ENCODE assay signal across 15 mouse cellular contexts in genomic region chr9:96956646-96957297, GRCm38 (mm10).
DNase-seq lines count a peak whose midpoint lies in the region; ATAC-seq and TF ChIP-seq lines count a peak whose summit lies in the region.
"Had no signal": no experiment of that assay in that cellular context is flagged by ENCODE, and none has a peak within 500 bp of the region (broad histone marks: within the 10 kb centered on the region; RNA-seq: fewer than 3 reads in every experiment).

No protein-coding gene starts in this region.

- H3K36me3 ChIP-seq in kidney, embryonic 16.5 days (ENCODE audit: insufficient read depth, low read length) = no peaks in the 10 kb centered on the region
- H3K36me3 ChIP-seq in limb, embryonic 10.5 days = peaks cover 22% of the 10 kb centered on the region
- no peaks in the 10 kb centered on the region for H3K36me3 ChIP-seq in lung, postnatal 0 days (ENCODE audit: insufficient read depth, low read length)
- H3K36me3 ChIP-seq: stomach, embryonic 15.5 days had no signal

- TF ChIP-seq CTCF in olfactory bulb, adult 2 months (IDR thresholded peaks at IDR 0.05; ENCODE audit: insufficient read depth, low read depth, low read length) = no peak
- no peak for TF ChIP-seq CTCF in lung, postnatal 0 days (IDR thresholded peaks at IDR 0.05)

- no peaks in the 10 kb centered on the region for H3K9me3 ChIP-seq in kidney, embryonic 16.5 days (ENCODE audit: low read length)
- no peaks in the 10 kb centered on the region for H3K9me3 ChIP-seq in limb, embryonic 10.5 days (replicated peaks)
- no peaks in the 10 kb centered on the region for H3K9me3 ChIP-seq in lung, postnatal 0 days (ENCODE audit: low read length)
- H3K9me3 ChIP-seq: neural tube, embryonic 12.5 days; stomach, embryonic 15.5 days had no signal

- H3K4me2 ChIP-seq in kidney, embryonic 16.5 days (replicated peaks; ENCODE audit: low read depth, low read length) = no peak overlapping the region
- H3K4me2 ChIP-seq in lung, postnatal 0 days (replicated peaks; ENCODE audit: low read depth, low read length) = no peak overlapping the region
- H3K4me2 ChIP-seq: liver, embryonic 11.5 days; neural tube, embryonic 12.5 days; stomach, embryonic 15.5 days had no signal

- peak; percentile 23 for DNase-seq in embryo, embryonic 11 days
- no peak for DNase-seq in embryo, embryonic 9.5 days (ENCODE audit: extremely low spot score)
- DNase-seq in kidney, adult 18-20 months = no peak
- DNase-seq in limb, embryonic 10.5 days (ENCODE audit: low spot score) = no peak
- no peak for DNase-seq in lung, postnatal 0 days (ENCODE audit: low spot score)
- no peak for DNase-seq in cerebellum, postnatal 14 days
- DNase-seq: cerebellum, postnatal 36 days; gastrocnemius, postnatal 36 days; lung, postnatal 4 days had no signal

- H3K9ac ChIP-seq in kidney, embryonic 16.5 days (replicated peaks; ENCODE audit: low read length) = no peak overlapping the region
- no peak overlapping the region for H3K9ac ChIP-seq in lung, postnatal 0 days (replicated peaks; ENCODE audit: low read depth)
- H3K9ac ChIP-seq: neural tube, embryonic 12.5 days; stomach, embryonic 15.5 days had no signal

- TF ChIP-seq EP300 in lung, postnatal 0 days (IDR thresholded peaks at IDR 0.05) = no peak

- peaks cover 75% of the 10 kb centered on the region for H3K4me1 ChIP-seq in kidney, embryonic 16.5 days (ENCODE audit: insufficient read depth, low read length)
- peaks cover 77% of the 10 kb centered on the region for H3K4me1 ChIP-seq in limb, embryonic 10.5 days
- peaks cover 55% of the 10 kb centered on the region for H3K4me1 ChIP-seq in olfactory bulb, adult 2 months (ENCODE audit: control insufficient read depth, insufficient read depth, low read length)
- no peaks in the 10 kb centered on the region for H3K4me1 ChIP-seq in lung, postnatal 0 days (ENCODE audit: insufficient read depth, low read depth, low read length)

- H3K27me3 ChIP-seq in kidney, embryonic 16.5 days (ENCODE audit: insufficient read depth, low read length) = no peaks in the 10 kb centered on the region; the same call in 1 of the 2 replicates
- no peaks in the 10 kb centered on the region for H3K27me3 ChIP-seq in limb, embryonic 10.5 days (ENCODE audit: low read depth, poor library complexity, severe bottlenecking)
- H3K27me3 ChIP-seq in lung, postnatal 0 days (replicated peaks; ENCODE audit: insufficient read depth, low read length) = no peaks in the 10 kb centered on the region
- H3K27me3 ChIP-seq: neural tube, embryonic 12.5 days; stomach, embryonic 15.5 days had no signal

- ATAC-seq in kidney, embryonic 16.5 days (ENCODE audit: low FRiP score, low TSS enrichment) = no peak
- no peak for ATAC-seq in lung, postnatal 0 days

- TF ChIP-seq POLR2A in olfactory bulb, adult 2 months (IDR thresholded peaks at IDR 0.05; ENCODE audit: insufficient read depth, low read depth, low read length) = no peak

- 35% methylated on average over 6 of the region's 6 CpGs for WGBS in kidney, embryonic 16.5 days
- WGBS in limb, embryonic 10.5 days = 53% methylated on average over 6 of the region's 6 CpGs
- WGBS in olfactory bulb, adult 2 months = 27% methylated on average over 6 of the region's 6 CpGs
- 50% methylated on average over 6 of the region's 6 CpGs for WGBS in lung, postnatal 0 days

- no peak overlapping the region for H3K4me3 ChIP-seq in kidney, embryonic 16.5 days (ENCODE audit: low read length)
- no peak overlapping the region for H3K4me3 ChIP-seq in limb, embryonic 10.5 days
- no peak overlapping the region for H3K4me3 ChIP-seq in olfactory bulb, adult 2 months (ENCODE audit: insufficient read depth, low read depth, low read length)
- no peak overlapping the region for H3K4me3 ChIP-seq in lung, postnatal 0 days (ENCODE audit: low read depth, low read length)
- H3K4me3 ChIP-seq: erythroblast, embryonic 14.5 days; neural tube, embryonic 12.5 days; stomach, embryonic 15.5 days had no signal

- peak overlapping the region; percentile 89; the same call in 1 of the 2 replicates for H3K27ac ChIP-seq in kidney, embryonic 16.5 days (ENCODE audit: low read length)
- 0 out of 2 replicates have a peak overlapping the region, but pooled peaks have one; percentile 25 for H3K27ac ChIP-seq in limb, embryonic 10.5 days
- peak overlapping the region; percentile 93 for H3K27ac ChIP-seq in olfactory bulb, adult 2 months (ENCODE audit: insufficient read depth, low read depth, low read length)
- no peak overlapping the region for H3K27ac ChIP-seq in lung, postnatal 0 days (ENCODE audit: low read length)
- H3K27ac ChIP-seq: neural tube, embryonic 12.5 days; stomach, embryonic 15.5 days had no signal
